Mouse (Mus musculus) granulocyte monocyte progenitor cell, adult 5-6 weeks (primary cell): ENCODE data around the gene Gm48551. TPM values are rescaled to one million over a fixed set of nuclear protein-coding genes. Genes with fewer than 3 reads are reported as not detected.

Source experiments
- ATAC-seq: replicated peaks from 2 replicates; pipeline ENCODE4 v1.8.0; 2016; ENCODE audit warnings: mild to moderate bottlenecking, moderate TSS enrichment, inconsistent platforms; ENCODE audit not compliant: poor library complexity, severe bottlenecking
- total RNA-seq, 2 experiments: library from RNA; stranded (forward) in 1 of 2; stranded (reverse) in 1 of 2; fragments of 200-712, 200-1000 nt in 1 of 2; fragments of >200 nt in 1 of 2; fragmentation: Nextera tagmentation in 1 of 2; gene quantifications; 2 replicates each; pipeline ENCODE4 v1.2.3; 2014 to 2017

The Gm48551 gene
- total RNA-seq, 2 experiments from 2014 or later: 4.0 TPM; not detected in 1

DNA sequence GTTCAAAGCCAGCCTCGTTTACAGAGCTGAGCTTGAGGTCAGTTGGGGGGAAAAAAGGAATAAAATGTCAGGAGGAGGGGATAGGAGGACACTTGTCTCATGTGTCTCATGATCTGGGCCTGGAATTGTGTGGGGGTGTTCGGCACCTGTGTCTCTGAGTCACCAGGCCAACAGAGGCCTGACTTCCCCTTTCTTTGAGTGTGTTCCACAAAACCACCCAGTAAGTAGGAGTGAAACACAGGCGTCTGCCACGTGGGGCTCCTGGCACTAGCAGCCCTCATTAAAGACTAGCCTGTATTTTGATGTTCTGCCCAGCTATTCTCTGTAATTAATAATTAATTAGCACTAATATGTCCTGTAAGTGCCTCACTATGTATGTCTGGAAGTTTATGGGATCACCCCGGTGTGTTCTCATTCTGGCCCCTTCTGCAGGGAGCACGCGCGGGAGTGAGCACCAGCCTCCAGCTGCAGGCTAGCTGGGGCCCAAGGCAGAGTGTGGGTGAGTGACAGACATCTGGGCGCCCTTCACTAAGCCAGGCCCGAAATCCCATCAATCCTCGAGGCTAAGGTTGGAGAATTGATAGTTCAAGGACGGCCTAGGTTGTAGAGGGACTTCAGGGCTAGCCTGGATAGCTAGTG is 27.8 kb upstream of the Gm48551 start:
- ATAC-seq: peak; percentile 52

DNA sequence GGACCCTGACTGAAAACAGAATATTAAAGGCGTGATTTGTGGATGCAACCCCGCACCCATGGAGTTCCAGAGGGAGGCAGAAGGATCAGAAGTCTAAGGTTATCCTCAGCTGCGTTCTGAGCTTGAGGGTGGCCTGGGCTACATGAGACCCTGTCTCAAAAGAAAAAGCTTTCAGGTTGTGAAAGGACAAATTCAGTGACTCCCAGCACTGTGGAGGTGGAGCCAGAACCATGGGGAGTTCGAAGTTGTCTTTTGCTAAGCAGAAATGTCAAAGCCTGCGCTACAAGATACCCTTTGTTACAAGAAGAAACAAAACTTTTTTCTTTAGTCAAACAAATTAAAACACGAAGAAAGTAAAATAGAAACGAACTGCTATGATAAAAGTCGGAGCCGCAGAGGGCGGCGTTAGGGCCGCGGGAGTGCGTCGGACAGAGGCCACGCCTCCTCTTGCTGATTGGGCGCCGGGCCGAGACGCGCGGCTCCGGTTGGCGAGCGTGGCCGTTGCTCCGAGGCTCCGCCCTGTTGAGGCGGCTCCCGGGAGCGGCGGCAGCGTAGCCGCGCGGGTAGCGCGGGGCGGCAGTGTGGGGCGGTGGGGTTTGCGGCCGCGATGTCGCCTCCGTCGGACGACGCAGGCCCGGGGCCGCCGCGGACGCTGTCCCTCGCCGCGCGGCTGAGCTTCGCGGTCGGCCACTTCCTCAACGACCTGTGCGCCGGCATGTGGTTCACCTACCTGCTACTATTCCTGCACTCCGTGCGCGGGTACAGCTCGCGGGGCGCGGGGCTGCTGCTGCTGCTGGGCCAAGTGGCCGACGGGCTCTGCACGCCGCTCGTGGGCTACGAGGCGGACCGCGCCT is 27.0 kb upstream of the Gm48551 start, which contains the start of gene Mfsd12:
TSS of gene Mfsd12 (plus strand) at position 501 of the 854 bp plus-strand sequence.
- ATAC-seq: peak; percentile 61

DNA sequence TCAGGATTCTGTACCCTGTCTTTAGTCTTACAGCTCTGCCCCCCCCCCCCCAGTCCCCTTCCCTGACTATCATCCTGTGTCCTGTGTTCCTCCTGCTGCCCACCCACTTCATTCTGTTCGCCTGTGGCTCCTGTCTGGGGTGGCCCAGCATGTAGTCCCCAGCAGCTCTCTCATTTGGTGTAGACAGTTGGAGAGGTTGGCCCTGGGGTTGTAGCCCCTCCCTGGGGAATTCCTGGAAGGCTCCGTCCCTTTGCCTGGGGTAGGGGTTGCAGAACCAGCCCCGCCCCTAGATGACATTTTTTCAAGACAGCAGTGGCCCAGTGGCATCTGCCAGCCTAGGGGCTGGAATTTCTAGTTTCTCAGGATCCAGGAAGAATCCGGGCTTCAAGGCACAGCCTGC is 26.1 kb upstream of the Gm48551 start:
- ATAC-seq: no peak

GRCm38 (mm10) chr10:81358841-81359240 is 25.4 kb upstream of the Gm48551 start:
- ATAC-seq: peak; percentile 67

DNA sequence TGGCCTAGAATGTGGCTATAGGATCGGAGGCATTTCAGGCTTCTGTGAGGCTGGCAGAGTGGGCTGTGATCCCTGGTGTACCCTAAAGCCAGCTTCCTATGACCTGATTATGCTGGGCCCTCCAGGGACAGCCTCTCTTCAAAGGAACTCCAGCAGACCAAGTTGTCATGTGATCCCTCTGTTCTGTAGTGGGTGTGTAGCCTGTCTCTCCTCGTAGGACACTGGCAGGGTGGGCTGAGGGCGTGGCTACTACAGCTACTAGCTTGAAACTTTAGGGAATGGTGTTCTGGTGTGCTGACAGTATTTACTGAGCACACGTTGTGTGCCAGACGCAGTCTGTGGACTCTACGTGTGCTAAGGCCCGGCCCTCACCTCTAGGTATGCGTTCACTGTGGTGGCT is 23.5 kb upstream of the Gm48551 start:
- ATAC-seq: no peak

DNA sequence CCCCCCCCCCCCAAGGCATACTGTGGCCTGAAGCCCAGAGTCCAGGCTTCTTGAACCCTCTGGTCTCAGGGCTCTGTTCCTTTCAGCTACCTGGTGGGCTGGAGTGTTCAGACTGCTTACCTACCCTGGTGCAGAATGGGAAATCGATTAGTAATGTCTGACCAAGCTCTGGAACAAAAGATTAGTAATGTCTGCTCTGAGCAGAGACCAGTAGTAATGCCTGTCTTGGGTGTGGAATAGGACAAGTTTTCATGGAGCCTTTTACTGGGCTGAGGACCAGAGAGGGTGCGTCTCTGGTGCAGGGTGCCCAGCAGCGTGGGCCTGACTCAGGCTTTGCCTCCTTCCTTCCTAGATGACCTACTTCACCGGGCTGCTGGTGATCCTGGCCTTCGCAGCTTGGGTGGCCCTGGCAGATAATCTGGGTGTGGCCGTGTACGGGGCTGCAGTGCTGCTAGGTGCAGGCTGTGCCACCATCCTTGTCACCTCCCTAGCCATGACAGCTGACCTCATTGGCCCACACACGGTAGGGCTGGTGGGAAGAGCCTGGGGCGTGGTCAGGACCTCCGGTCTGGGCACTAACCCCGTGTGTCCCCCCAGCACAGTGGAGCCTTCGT is 21.8 kb upstream of the Gm48551 start:
- no peak for ATAC-seq

- ATAC-seq: no peak
Measured at GRCm38 (mm10) chr10:81363436-81364346, 20.6 kb upstream of the Gm48551 start.

DNA sequence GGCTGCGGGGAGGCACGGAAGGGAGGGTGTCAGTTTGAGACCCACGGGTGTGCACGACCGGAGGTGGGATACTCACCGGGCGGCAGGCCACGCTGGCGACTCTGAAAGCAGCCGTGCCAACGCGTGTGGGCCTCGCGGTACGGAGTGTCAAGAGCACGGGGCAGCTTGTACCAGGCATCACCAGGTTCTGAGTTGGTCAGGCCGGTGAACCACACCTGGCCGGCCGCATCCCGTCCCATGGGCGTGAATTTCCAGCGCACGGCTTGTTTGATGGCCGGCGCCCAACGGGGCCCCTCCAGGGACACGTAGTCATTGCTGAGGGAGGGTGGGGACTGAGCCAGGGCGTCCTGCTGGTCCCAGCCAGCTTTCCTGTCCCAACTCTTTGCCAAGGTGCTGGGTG is 19.6 kb upstream of the Gm48551 start:
- ATAC-seq: no peak

- ATAC-seq: no peak
Measured at GRCm38 (mm10) chr10:81365073-81365472, 19.2 kb upstream of the Gm48551 start.

DNA sequence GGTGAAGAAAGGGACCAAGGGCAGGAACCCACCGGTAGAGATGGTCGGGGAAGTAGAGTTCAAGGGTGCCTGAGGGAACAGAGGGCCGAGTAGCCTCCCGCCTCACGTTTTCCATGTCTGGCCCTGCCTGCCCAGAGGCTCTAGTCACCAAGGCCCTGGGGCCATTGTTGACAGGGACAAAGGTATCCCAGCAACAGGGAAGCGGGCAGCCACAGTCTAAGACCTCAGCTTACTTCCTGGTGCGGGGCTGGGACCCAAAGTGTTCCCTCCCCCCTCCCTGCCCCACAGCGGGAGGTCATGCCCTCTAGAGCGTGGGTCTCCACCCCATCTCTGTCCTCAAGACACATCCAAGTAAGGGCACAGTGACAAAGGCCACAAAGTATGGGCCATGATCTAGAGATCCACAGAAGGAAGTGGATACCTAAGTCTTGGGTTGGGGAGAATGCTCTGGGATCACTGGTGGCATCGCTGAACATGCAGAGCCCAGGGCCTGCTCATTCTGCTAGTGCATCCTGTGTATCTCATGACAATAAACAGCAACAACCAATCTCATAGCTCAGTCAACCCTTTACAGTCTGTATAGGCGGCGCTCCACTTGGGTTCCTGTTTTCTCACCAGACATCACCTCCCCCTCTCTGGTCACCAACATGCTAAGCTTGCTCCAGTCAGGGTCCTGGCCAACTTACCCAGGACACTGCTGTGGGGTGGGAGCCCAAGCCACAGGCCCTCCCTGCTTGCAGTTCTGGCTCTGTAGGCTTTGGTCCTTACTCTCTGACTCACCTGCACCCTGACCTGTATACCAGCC is 18.4 kb upstream of the Gm48551 start, which contains the start of gene 4930404N11Rik:
TSS of gene 4930404N11Rik (minus strand) at position 145 of the 805 bp plus-strand sequence.
- ATAC-seq: peak; percentile 40

- no peak for ATAC-seq
Measured at GRCm38 (mm10) chr10:81366477-81367206, 17.6 kb upstream of the Gm48551 start.

DNA sequence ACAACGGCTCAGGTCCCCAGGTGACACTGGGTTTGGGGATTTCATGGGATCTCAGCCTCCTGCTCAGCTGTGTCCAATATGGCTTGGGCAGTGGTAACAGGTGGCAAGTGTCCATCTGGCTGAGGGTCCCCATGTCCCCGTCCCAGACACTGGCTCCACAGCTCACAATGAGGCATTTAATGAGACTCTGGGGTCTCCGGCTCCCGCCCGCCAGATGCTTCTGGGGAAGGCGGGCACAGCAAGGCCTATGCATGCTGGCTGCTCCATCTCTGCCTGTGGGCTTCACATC is 17.1 kb upstream of the Gm48551 start:
- no peak for ATAC-seq

- no peak for ATAC-seq
Measured at GRCm38 (mm10) chr10:81375322-81375721, 8.9 kb upstream of the Gm48551 start.

DNA sequence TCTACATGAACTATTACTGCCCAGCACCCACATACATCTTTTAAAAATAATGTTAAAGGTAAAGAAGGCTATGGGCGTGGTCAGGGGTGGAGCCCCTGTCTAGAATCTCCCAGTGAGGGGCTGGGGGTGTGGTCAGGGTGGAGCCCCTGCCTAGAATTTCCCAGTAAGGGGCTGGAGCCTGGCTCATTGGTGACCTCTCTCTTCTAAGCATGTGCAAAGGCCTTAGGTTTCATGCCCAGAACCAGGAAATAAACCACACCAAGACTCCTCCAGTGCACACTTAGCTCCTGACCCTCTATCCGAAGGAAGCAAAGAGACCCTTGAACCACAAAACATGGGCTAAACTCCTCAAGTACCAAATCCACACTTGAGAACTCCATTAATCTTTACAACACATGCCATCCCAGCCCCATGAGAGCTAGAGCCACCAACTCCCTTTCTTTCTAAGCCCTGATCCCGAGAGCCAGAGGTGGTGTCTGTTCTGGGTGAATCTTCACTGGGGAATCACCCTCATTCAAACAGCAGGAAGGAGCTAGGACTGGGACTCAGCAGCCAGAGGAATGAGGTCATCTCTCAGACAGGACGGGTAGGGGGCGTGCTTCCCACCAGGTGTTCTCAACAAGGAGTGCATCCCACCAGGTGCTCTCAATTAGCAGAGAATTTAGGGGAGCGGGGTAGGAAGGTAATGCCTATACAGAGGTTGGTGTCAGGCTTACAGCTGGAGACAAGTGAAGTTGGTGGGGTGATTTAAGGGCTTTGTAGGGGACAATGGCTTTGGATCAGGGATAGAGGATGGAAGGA is 7.5 kb upstream of the Gm48551 start:
- no peak for ATAC-seq

- ATAC-seq: no peak
Measured at GRCm38 (mm10) chr10:81377362-81377664, 7.0 kb upstream of the Gm48551 start.

GRCm38 (mm10) chr10:81377793-81378552 is 6.3 kb upstream of the Gm48551 start, which contains the start of gene Fzr1:
Fzr1 (minus strand) TSS chr10:81378516.
- no peak for ATAC-seq

GRCm38 (mm10) chr10:81378553-81379182 is 5.6 kb upstream of the Gm48551 start:
- ATAC-seq: peak; percentile 90
